Mouse (Mus musculus): ENCODE measurements around the gene Iqcm. TPM values are rescaled to one million over a fixed set of nuclear protein-coding genes. Genes with fewer than 3 reads are reported as not detected.

Iqcm gene
- polyA plus RNA-seq (2014; fragmentation: Illumina TruSeq; extraction: RNeasy Lipid Tissue Mini Kit (QIAGEN cat#74804); ENCODE audit: low read depth, low replicate concordance): not detected

GRCm38 (mm10) chr8:75448394-75448793 lies at the start of gene Iqcm:
Gene Iqcm, plus strand, starts transcription at chr8:75448694.

GRCm38 (mm10) chr8:75406489-75406888 lies 42.0 kb upstream of the Iqcm start, which contains the start of gene Gm10358:
Gene Gm10358, minus strand, starts transcription at chr8:75406589.

Other genes starting within 250 kb of the Iqcm start
- gene Rasd2, start 234.8 kb upstream of the Iqcm start, polyA plus RNA-seq (2014; fragmentation: Illumina TruSeq; extraction: RNeasy Lipid Tissue Mini Kit (QIAGEN cat#74804); ENCODE audit: low read depth, low replicate concordance): 0.17 TPM
- gene Gm10358, start 42.1 kb upstream of the Iqcm start, polyA plus RNA-seq (2014; fragmentation: Illumina TruSeq; extraction: RNeasy Lipid Tissue Mini Kit (QIAGEN cat#74804); ENCODE audit: low read depth, low replicate concordance): not detected